8 mouse cellular contexts compared by ENCODE assay signal in genomic region chr16:84834745-84835440, GRCm38 (mm10). TPM values are rescaled to one million over a fixed set of nuclear protein-coding genes. Genes with fewer than 3 reads are reported as not detected.
DNase-seq lines count a peak whose midpoint lies in the region; ATAC-seq lines count a peak whose summit lies in the region.

TSS of gene Gabpa (plus strand) at chr16:84834925.

- H3K36me3 ChIP-seq in hindbrain, embryonic 11.5 days (ENCODE audit: control insufficient read depth, insufficient read depth, low read length): no peaks in the 10 kb centered on the region

- under 1% methylated on average over 47 of the region's 52 CpGs for WGBS in hindbrain, embryonic 11.5 days

- DNase-seq in Muller cell, postnatal 12 days (ENCODE audit: inconsistent ontology term): peak; percentile 97
- peak; percentile 97 for DNase-seq in cerebellum, adult 9-11 months
- peak; percentile 91 to 94 for DNase-seq in frontal cortex, adult 2 months (ENCODE audit: extremely low spot score in 1 of 2, low spot score in 1 of 2)
- DNase-seq in hindbrain, embryonic 11.5 days (ENCODE audit: low spot score): peak; percentile 93
- peak; percentile 85 to 86 for DNase-seq in layer of hippocampus, postnatal 10 days (ENCODE audit: low spot score in 2 of 2)
- DNase-seq in lung, postnatal 10 days: peak; percentile 95
- DNase-seq in ovary, postnatal 36 days (ENCODE audit: low spot score): peak; percentile 87
- peak; percentile 90 for DNase-seq in thymus, postnatal 25 days

- peak; percentile 96 for ATAC-seq in hindbrain, embryonic 11.5 days (ENCODE audit: low FRiP score)

- H3K4me1 ChIP-seq in hindbrain, embryonic 11.5 days (replicated peaks; ENCODE audit: control insufficient read depth, insufficient read depth, low read length): no peaks in the 10 kb centered on the region

- H3K4me3 ChIP-seq in hindbrain, embryonic 11.5 days (ENCODE audit: low read depth, low read length): peak within 1 kb of the TSS; percentile 95

- no peaks in the 10 kb centered on the region for H3K9me3 ChIP-seq in hindbrain, embryonic 11.5 days (ENCODE audit: control insufficient read depth, low read length)

- peak within 1 kb of the TSS; percentile 97 for H3K27ac ChIP-seq in hindbrain, embryonic 11.5 days (ENCODE audit: low read depth, low read length)

- no peaks in the 10 kb centered on the region for H3K27me3 ChIP-seq in hindbrain, embryonic 11.5 days (ENCODE audit: control insufficient read depth, insufficient read depth, low read length)

- peak within 1 kb of the TSS; percentile 55 for H3K4me2 ChIP-seq in hindbrain, embryonic 11.5 days (replicated peaks; ENCODE audit: low read depth, low read length)

- H3K9ac ChIP-seq in hindbrain, embryonic 11.5 days (ENCODE audit: low read depth, low read length): peak within 1 kb of the TSS; percentile 96

RNA-seq across cellular contexts. Expression of gene Gabpa, which starts in this region (rescaled TPM):
- polyA plus RNA-seq in frontal cortex, adult 2 months (2012; rRNA removed): 20.1 and 20.2 TPM in 2 replicates
- polyA plus RNA-seq in hindbrain, embryonic 11.5 days (2014; fragmentation: Nextera tagmentation; extraction: Ambion mirVana): 34.8 and 40.3 TPM in 2 replicates
- 10 to 100 TPM; 23.2 to 25.7 TPM for total RNA-seq in layer of hippocampus, postnatal 10 days (2021)

Comparison
In these comparisons a context has a peak if more than half of its experiments do, and no peak if none do; other contexts are left out.
1. Peak in every context shown above with its lines: DNase-seq, ATAC-seq, H3K4me3 ChIP-seq and H3K27ac ChIP-seq.